Mouse (Mus musculus): ENCODE results near the gene Litaf. TPM values are rescaled to one million over a fixed set of nuclear protein-coding genes. Genes with fewer than 3 reads are reported as not detected.
A peak's percentile ranks its signal among the peaks of the same experiment; 100 is the strongest.

Litaf gene
- polyA plus RNA-seq, 1 experiment, result 49.6 TPM

- no peak for DNase-seq (ENCODE audit: extremely low spot score in 1 of 2, low spot score in 1 of 2)
Measured at GRCm38 (mm10) chr16:11068666-11069065, 2.7 kb upstream of the Litaf start.

- peak in 1 of 2 experiments; percentile 72 for DNase-seq (ENCODE audit: extremely low spot score in 1 of 2, low spot score in 1 of 2)
Measured at GRCm38 (mm10) chr16:11066833-11067191, 855 bp upstream of the Litaf start.

GRCm38 (mm10) chr16:11065431-11065830 lies 526 bp downstream of the Litaf start:
- no peak for DNase-seq (ENCODE audit: extremely low spot score in 1 of 2, low spot score in 1 of 2)

- no peak for DNase-seq (ENCODE audit: extremely low spot score in 1 of 2, low spot score in 1 of 2)
Measured at GRCm38 (mm10) chr16:11064742-11065141, 1.2 kb downstream of the Litaf start.

GRCm38 (mm10) chr16:11064341-11064740 lies 1.6 kb downstream of the Litaf start:
- no peak for DNase-seq (ENCODE audit: extremely low spot score in 1 of 2, low spot score in 1 of 2)

GRCm38 (mm10) chr16:11062794-11063721 lies 2.9 kb downstream of the Litaf start:
- DNase-seq (ENCODE audit: extremely low spot score in 1 of 2, low spot score in 1 of 2), result no peak

GRCm38 (mm10) chr16:11060645-11061044 lies 5.3 kb downstream of the Litaf start, which contains the start of gene Snn:
Gene Snn (plus strand): TSS chr16:11060945.
- no peak for DNase-seq (ENCODE audit: extremely low spot score in 1 of 2, low spot score in 1 of 2)

- no peak for DNase-seq (ENCODE audit: extremely low spot score in 1 of 2, low spot score in 1 of 2)
Measured at GRCm38 (mm10) chr16:11055916-11056315, 10.0 kb downstream of the Litaf start.

- DNase-seq (ENCODE audit: extremely low spot score in 1 of 2, low spot score in 1 of 2), result no peak
Measured at GRCm38 (mm10) chr16:11054871-11055270, 11.1 kb downstream of the Litaf start.

- DNase-seq (ENCODE audit: extremely low spot score in 1 of 2, low spot score in 1 of 2), result no peak
Measured at GRCm38 (mm10) chr16:11054409-11054808, 11.5 kb downstream of the Litaf start.

- DNase-seq (ENCODE audit: extremely low spot score in 1 of 2, low spot score in 1 of 2), result no peak
Measured at GRCm38 (mm10) chr16:11051134-11051533, 14.8 kb downstream of the Litaf start.

GRCm38 (mm10) chr16:11050226-11050625 lies 15.7 kb downstream of the Litaf start:
- peak in 1 of 2 experiments; percentile 66 for DNase-seq (ENCODE audit: extremely low spot score in 1 of 2, low spot score in 1 of 2)

- no peak for DNase-seq (ENCODE audit: extremely low spot score in 1 of 2, low spot score in 1 of 2)
Measured at GRCm38 (mm10) chr16:11047130-11047529, 18.8 kb downstream of the Litaf start.

GRCm38 (mm10) chr16:11046437-11046836 lies 19.5 kb downstream of the Litaf start:
- DNase-seq (ENCODE audit: extremely low spot score in 1 of 2, low spot score in 1 of 2), result no peak

- no peak for DNase-seq (ENCODE audit: extremely low spot score in 1 of 2, low spot score in 1 of 2)
Measured at GRCm38 (mm10) chr16:11043239-11043638, 22.7 kb downstream of the Litaf start.

GRCm38 (mm10) chr16:11040603-11041002 lies 25.4 kb downstream of the Litaf start:
- DNase-seq (ENCODE audit: extremely low spot score in 1 of 2, low spot score in 1 of 2), result no peak

- peak in 1 of 2 experiments; percentile 86 for DNase-seq (ENCODE audit: extremely low spot score in 1 of 2, low spot score in 1 of 2)
Measured at GRCm38 (mm10) chr16:11035790-11036431, 30.0 kb downstream of the Litaf start.

- no peak for DNase-seq (ENCODE audit: extremely low spot score in 1 of 2, low spot score in 1 of 2)
Measured at GRCm38 (mm10) chr16:11035273-11035672, 30.7 kb downstream of the Litaf start.

GRCm38 (mm10) chr16:11034193-11034803 lies 31.7 kb downstream of the Litaf start:
- DNase-seq (ENCODE audit: extremely low spot score in 1 of 2, low spot score in 1 of 2), result peak; percentile 52 to 92

- DNase-seq (ENCODE audit: extremely low spot score in 1 of 2, low spot score in 1 of 2), result no peak
Measured at GRCm38 (mm10) chr16:11031320-11031719, 34.6 kb downstream of the Litaf start.

GRCm38 (mm10) chr16:11030844-11031243 lies 35.1 kb downstream of the Litaf start:
- no peak for DNase-seq (ENCODE audit: extremely low spot score in 1 of 2, low spot score in 1 of 2)

Measured in frontal cortex, adult 2 months (tissue).